Mouse (Mus musculus) heart, embryonic 10.5 days (tissue): Measurements from ENCODE around the gene Myo6. TPM values are rescaled to one million over a fixed set of nuclear protein-coding genes. Genes with fewer than 3 reads are reported as not detected.
A peak's percentile ranks its signal among the peaks of the same experiment; 100 is the strongest.

Experiments used
- DNase-seq: peaks from one replicate; pipeline ENCODE4 v3.0.0-alpha.2; 2017; ENCODE audit warnings: low spot score
- H3K27ac ChIP-seq: fragments of 300-500 bp; sonication (generic); 2 replicates; pipeline ENCODE4 v1.5.1; 2016; ENCODE audit warnings: mild to moderate bottlenecking
- H3K27me3 ChIP-seq: fragments of 300-500 bp; sonication (generic); 2 replicates; pipeline ENCODE4 v1.6.1; 2016; ENCODE audit warnings: mild to moderate bottlenecking; ENCODE audit not compliant: poor library complexity, insufficient read depth, severe bottlenecking
- H3K36me3 ChIP-seq: fragments of 300-500 bp; sonication (generic); 2 replicates; pipeline ENCODE4 v1.6.1; 2016; ENCODE audit warnings: mild to moderate bottlenecking, moderate library complexity
- H3K4me1 ChIP-seq: fragments of 300-500 bp; sonication (generic); 2 replicates; pipeline ENCODE4 v1.6.1; 2016; ENCODE audit warnings: mild to moderate bottlenecking
- H3K4me3 ChIP-seq: fragments of 300-500 bp; sonication (generic); 2 replicates; pipeline ENCODE4 v1.5.1; 2016; ENCODE audit warnings: mild to moderate bottlenecking, moderate library complexity
- H3K9me3 ChIP-seq: fragments of 300-500 bp; sonication (generic); 2 replicates; pipeline ENCODE4 v1.6.1; 2016; ENCODE audit warnings: mild to moderate bottlenecking, moderate library complexity
- WGBS: fragments of 180-500 bp; shearing (Covaris S2); methylation state at CpG from one replicate; pipeline ENCODE4 v1.1.7; 2016; 5-methylcytosine and 5-hydroxymethylcytosine counted together
- polyA plus RNA-seq: library from polyadenylated mRNA; unstranded; fragments of >200 nt; fragmentation: Nextera tagmentation; extraction: Ambion mirVana; gene quantifications from 2 replicates; pipeline ENCODE4 v1.2.1, GENCODE M21; 2016

Gene Myo6
- 9.8 and 15.1 TPM in 2 replicates for polyA plus RNA-seq

DNA sequence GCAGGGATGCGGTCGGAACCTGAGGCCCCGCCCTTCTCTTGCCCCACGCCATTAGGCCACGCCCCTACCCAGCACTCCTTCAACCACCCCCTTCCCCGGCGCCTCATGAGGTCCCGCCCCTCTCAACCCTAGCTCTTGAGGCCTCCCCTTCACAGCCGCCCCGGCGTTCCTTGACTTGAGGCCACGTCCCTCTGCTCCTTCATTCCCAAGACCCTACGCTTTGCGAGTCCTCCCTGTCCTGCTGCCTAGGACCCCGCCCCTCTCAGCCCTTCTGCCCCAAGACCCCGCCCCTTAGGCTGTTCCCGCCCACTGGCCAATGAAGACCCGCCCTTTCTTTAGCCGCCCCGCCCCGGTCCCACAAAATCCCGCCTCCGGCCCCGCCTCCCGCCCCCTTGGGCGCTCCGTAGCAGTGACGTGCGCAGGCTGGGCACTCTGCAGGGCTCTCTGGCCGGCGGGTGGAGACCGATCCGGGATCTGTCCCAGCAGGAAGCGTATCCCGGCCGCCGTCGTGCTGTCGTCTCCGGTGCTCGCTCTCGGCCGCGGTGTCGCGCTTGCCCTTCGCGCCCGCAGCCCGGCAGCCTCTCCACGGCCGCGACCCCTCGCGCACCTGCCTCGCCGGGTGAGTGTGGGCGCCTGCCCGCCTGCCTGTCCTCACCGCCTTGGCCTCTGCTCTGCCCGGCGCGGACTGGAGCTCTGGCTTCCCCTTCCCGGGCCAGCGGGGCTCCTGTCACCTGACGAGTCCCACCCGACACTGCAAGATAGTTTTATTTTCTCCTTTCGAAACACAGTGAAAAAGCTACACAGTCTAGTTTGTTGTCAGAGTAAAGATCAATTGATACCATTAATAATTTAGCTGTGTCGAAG, at the start of gene Myo6:
TSS of gene Myo6 (plus strand) at position 421 of the 864 bp plus-strand sequence.
- no peaks in the 10 kb centered on the region for H3K36me3 ChIP-seq
- H3K9me3 ChIP-seq = no peaks in the 10 kb centered on the region
- WGBS = under 1% methylated on average over 69 of the region's 69 CpGs
- H3K27me3 ChIP-seq = no peaks in the 10 kb centered on the region
- DNase-seq = peak; percentile 99
- H3K27ac ChIP-seq = peak within 1 kb of the TSS; percentile 95
- peaks cover 9% of the 10 kb centered on the region; the same call in 1 of the 2 replicates for H3K4me1 ChIP-seq
- H3K4me3 ChIP-seq = peak within 1 kb of the TSS; percentile 88

DNA sequence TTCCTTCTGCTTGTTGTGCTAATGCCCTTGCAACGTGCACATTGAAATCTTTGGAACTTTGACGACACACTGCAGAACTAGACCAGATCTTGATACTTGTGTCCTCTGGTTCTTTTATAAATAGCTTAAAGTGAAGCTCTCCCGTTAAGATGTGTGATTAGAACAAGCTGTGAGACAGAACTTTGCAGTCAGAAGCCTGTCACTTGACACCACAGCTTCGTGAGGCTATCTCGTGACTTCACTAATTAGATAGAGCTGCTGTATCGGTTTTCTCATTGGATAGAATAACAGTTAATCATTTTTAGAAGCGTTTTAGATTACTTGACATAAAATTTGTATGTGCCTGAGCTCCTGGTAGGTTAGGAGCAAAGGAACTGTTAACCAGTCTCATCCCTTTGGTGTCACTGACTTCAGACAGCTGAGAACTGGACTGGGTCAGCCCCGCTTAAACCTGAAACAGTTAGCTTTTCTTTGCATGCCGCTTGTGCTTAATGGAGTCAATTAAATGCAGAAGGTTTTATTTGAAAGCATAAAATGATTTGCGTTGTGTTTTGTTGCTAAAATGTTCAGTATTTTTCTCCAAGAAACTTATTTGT, 18.7 kb upstream of the Myo6 start:
- WGBS = 48% methylated on average over 10 of the region's 10 CpGs
- no peak for DNase-seq
- Histone ChIP-seq H3K27ac (0 out of 2 replicates have a peak overlapping the region, but pooled peaks have one; percentile 22), H3K27me3 (no peaks in the 10 kb centered on the region), H3K4me3 (no peak overlapping the region), H3K36me3 (peaks cover 44% of the 10 kb centered on the region), H3K9me3 (no peaks in the 10 kb centered on the region), H3K4me1 (peaks cover 6% of the 10 kb centered on the region; the same call in 1 of the 2 replicates)

DNA sequence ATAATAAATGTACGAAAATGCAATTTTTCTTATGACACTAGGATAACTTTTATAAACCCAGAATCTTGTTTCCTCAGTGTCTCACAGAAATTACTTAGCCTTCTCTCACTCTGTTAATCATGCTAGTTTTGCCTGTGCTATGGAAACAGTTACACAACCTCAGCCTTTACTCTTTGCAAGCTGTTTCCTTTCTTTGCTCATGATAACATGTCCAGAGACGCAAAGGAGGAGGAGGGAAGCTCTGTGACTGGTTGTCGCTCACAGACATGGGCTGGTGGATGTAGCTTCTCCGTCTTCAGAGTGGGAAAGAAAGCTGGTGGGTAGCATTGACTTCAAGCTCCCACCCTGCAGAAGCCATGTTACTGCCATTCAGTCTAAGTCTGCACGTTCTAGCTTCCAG, 15.2 kb upstream of the Myo6 start:
- Histone ChIP-seq H3K9me3 (no peaks in the 10 kb centered on the region), H3K27ac (no peak overlapping the region), H3K4me3 (no peak overlapping the region), H3K27me3 (no peaks in the 10 kb centered on the region), H3K36me3 (peaks cover 33% of the 10 kb centered on the region; the same call in 1 of the 2 replicates), H3K4me1 (peaks cover 6% of the 10 kb centered on the region; the same call in 1 of the 2 replicates)
- no peak for DNase-seq
- WGBS = 66% methylated on average over 5 of the region's 5 CpGs

DNA sequence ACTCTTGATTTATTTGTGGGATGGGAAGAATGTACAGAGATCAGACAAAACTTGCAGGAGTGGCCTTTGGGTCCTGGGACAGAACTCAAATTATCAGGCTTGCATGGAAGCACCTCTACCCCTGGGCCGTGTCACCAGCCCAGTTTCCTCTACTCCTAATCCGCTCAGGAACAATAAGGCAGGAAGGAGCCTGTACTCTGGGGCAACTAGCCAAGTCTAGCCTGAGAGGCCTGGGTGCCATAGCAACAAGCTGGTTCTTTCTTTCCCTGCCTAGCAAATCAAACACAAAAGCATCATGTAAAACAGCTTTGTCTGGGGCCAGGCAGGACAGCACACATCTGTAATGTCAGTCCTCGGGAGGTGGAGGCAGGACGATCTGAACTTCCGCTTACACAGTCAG, 9.6 kb upstream of the Myo6 start:
- H3K36me3 ChIP-seq = peaks cover 29% of the 10 kb centered on the region; the same call in 1 of the 2 replicates
- no peaks in the 10 kb centered on the region for H3K4me1 ChIP-seq
- H3K27me3 ChIP-seq = no peaks in the 10 kb centered on the region
- H3K4me3 ChIP-seq = no peak overlapping the region
- WGBS = 75% methylated on average over 5 of the region's 5 CpGs
- H3K27ac ChIP-seq = no peak overlapping the region
- no peak for DNase-seq
- H3K9me3 ChIP-seq = no peaks in the 10 kb centered on the region

DNA sequence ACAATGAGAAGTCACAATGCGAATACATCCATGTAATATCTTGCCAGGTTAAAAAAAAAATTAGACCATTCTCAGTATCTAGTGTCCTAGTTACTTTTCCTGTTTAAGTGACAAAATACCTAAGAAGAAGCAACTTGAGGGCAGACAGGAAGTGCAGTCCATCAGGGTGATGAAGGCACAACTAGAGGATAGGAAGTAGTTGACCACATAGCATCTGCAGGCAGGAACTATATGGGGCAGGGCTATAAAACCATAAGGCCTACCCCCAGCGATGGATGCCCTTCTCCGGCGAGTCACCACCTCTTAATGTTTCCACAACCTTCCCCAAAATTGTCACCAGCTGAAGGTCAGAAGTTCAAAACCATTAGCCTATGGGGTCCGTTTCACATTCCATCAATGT, 8.1 kb upstream of the Myo6 start:
- Histone ChIP-seq H3K4me1 (no peaks in the 10 kb centered on the region), H3K27me3 (no peaks in the 10 kb centered on the region), H3K27ac (no peak overlapping the region), H3K9me3 (no peaks in the 10 kb centered on the region), H3K4me3 (no peak overlapping the region), H3K36me3 (peaks cover 24% of the 10 kb centered on the region; the same call in 1 of the 2 replicates)
- DNase-seq = no peak
- WGBS = 74% methylated on average over 5 of the region's 5 CpGs

DNA sequence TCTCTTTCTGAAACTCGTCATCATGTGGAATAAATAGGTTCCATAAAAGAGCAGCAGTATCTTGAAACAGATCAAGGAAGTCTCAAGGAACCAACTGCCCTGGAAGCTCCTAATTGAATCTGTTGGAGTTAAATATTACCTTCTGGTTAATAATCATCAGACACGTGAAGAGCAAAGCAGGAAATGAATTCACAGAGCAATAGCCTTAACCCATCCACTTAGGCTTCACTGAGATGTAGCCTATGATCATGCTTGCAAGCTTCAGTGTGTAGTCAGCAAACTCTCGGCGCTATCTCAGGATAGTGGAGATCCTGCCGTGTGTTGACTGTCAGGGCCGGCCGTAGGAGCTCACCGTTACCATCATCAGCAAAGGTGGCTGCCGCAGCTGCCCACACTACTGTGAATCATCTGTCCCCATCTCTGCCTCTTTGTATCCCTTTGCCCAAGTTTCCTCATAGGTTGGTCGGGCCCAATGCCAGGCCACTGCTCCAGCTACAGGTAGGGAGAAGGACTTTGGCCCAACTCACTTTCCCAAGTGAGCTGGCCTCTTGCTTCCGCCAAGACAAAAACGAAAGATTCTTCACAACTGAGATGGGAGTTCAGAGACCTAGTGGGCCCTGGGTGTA, 6.9 kb upstream of the Myo6 start:
- Histone ChIP-seq H3K27ac (no peak overlapping the region), H3K27me3 (no peaks in the 10 kb centered on the region), H3K36me3 (peaks cover 15% of the 10 kb centered on the region; the same call in 1 of the 2 replicates), H3K4me3 (no peak overlapping the region), H3K4me1 (no peaks in the 10 kb centered on the region), H3K9me3 (no peaks in the 10 kb centered on the region)
- 86% methylated on average over 12 of the region's 12 CpGs for WGBS
- no peak for DNase-seq

DNA sequence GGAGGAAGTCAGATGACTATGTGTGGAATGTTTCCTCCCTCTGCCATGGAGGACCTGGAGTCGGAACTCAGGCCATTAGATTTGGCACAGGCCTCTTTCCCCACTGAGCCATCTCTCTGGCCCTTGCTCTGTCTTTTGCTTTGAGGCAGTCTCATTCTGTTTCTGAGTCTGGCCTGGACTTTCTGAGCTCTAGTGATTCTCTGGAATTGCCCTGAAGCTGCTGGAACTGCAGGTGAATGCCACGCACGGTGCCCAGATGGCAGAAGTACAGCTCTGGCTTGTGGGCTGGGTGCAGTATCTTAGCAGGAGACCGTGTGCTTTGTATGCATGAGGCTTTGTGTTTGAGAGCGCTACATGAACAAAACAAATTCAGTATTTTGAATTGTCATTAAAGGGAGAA, 5.9 kb upstream of the Myo6 start:
- peaks cover 9% of the 10 kb centered on the region; the same call in 1 of the 2 replicates for H3K36me3 ChIP-seq
- H3K4me1 ChIP-seq = no peaks in the 10 kb centered on the region; the same call in 1 of the 2 replicates
- H3K27me3 ChIP-seq = no peaks in the 10 kb centered on the region
- no peak for DNase-seq
- H3K9me3 ChIP-seq = no peaks in the 10 kb centered on the region
- H3K4me3 ChIP-seq = no peak overlapping the region
- H3K27ac ChIP-seq = no peak overlapping the region
- WGBS = 90% methylated on average over 5 of the region's 5 CpGs

DNA sequence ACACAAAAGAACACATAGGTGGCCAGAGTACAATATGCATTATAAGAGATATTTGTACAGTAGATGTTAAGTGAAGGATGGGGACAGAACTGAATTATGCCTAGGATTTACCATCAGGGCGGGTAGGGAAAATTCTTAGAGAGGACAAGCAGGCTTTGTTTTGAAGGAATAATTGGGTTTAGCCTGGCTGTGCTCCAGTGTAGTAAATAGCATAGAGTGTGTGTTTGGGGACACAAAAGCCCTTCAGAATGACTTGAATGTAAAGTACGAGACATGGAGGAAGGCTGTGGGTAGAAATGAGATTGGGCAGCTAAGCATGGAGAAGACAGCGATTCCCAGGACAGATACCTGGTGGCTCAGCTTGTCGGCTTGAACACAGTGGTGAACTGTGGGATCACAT, 3.4 kb upstream of the Myo6 start:
- H3K36me3 ChIP-seq = no peaks in the 10 kb centered on the region
- no peak for DNase-seq
- no peaks in the 10 kb centered on the region for H3K9me3 ChIP-seq
- no peak overlapping the region for H3K27ac ChIP-seq
- peaks cover 9% of the 10 kb centered on the region; the same call in 1 of the 2 replicates for H3K4me1 ChIP-seq
- H3K27me3 ChIP-seq = no peaks in the 10 kb centered on the region
- H3K4me3 ChIP-seq = no peak overlapping the region
- 84% methylated on average over 4 of the region's 4 CpGs for whole genome bisulfite sequencing

DNA sequence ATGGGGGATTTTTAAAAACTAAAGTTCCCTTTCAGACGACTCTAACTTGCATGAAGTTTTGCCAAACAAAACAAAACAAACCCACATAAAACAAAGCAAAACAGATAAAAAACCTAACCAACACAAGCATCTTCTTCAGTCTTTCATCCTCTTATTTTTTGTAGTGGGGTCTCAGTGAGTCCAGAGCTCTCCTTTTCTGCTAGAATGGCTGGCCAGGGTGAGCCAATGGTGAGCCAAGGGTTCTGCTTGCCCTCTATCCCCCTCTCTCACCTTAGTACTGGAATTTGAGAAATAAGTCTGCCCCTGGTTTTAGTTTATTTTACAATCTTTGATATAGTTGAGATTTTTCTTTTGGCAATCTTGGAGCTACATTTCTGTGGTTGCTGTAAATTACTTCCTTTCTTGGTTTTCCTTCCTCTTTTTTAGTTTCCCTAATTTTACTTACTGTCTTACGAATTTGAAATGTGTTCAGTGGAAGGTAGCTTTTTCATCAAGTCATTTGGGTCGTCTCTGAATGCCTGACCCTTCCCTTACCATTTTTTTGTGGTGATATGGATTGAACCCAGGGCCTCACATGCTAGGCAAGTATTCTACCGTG, 1.6 kb upstream of the Myo6 start:
- Histone ChIP-seq H3K9me3 (no peaks in the 10 kb centered on the region), H3K27ac (no peak overlapping the region), H3K4me1 (peaks cover 9% of the 10 kb centered on the region; the same call in 1 of the 2 replicates), H3K36me3 (no peaks in the 10 kb centered on the region), H3K4me3 (no peak overlapping the region), H3K27me3 (no peaks in the 10 kb centered on the region)
- DNase-seq = no peak
- 77% methylated on average over 4 of the region's 4 CpGs for WGBS

DNA sequence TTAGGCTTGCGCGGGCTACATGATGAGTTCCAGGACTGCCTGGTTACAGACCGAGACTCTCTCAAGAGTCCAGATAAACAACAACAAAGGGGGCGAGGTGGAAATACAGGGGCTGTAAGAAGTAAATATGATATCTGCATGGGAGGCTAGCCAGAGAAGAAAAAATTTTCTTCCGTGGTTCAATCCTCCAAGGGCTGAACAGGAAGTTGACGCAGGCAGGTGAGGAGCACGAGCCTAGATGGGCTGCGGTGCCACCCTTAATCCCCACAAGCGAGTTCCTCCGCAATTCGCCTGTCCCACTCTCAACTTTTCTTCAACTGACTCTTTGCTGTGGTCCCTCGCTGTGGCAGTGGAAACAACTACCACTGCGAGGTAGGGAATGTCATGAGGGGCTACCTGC, 640 bp upstream of the Myo6 start:
- 2% methylated on average over 13 of the region's 13 CpGs for WGBS
- Histone ChIP-seq H3K27me3 (no peaks in the 10 kb centered on the region), H3K4me1 (peaks cover 9% of the 10 kb centered on the region; the same call in 1 of the 2 replicates), H3K27ac (peak overlapping the region; percentile 95), H3K4me3 (peak overlapping the region; percentile 88), H3K36me3 (no peaks in the 10 kb centered on the region), H3K9me3 (no peaks in the 10 kb centered on the region)
- no peak for DNase-seq

DNA sequence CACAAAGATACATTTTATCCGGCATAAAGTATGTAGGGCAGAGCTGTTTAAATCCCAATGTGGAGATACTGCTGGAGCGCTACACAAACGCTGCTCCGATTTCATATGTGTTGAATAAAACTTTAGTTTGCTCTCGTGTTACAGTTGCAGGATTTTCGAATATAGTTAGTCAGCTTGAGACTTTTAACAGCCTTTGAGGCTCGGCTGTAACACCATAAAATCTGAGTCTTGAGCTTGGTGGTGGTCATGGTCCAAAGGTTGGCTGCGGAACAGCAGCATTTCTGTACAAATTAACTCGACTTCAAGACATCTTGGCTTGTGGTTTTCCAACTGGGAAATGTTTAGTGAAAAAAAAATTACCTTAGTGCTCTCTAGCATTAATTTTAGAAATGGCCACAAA, 859 bp downstream of the Myo6 start:
- WGBS = 51% methylated on average over 9 of the region's 9 CpGs
- no peak for DNase-seq
- H3K36me3 ChIP-seq = no peaks in the 10 kb centered on the region
- peak overlapping the region; percentile 95 for H3K27ac ChIP-seq
- H3K9me3 ChIP-seq = no peaks in the 10 kb centered on the region
- no peaks in the 10 kb centered on the region for H3K27me3 ChIP-seq
- peak overlapping the region; percentile 88 for H3K4me3 ChIP-seq
- H3K4me1 ChIP-seq = peaks cover 9% of the 10 kb centered on the region; the same call in 1 of the 2 replicates

DNA sequence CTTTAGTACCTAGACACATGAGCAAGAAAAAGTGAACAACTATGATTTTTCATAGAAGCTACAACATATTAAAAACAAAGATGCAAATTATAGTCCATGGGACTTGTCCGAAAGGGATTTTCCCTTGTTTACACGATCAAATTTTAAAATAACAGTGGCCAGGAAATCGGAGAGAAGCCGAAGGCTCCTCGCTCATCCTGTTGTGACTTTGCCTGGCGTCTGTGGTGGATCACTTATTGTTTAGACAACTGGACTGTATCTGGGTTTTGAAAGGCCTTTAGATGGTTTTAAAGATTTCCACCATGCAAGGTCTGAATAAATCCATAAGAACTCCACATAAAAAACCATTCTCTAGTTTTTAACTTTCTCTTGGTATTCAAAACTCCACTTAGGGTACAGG, 1.6 kb downstream of the Myo6 start:
- Histone ChIP-seq H3K27ac (no peak overlapping the region), H3K36me3 (no peaks in the 10 kb centered on the region), H3K27me3 (no peaks in the 10 kb centered on the region), H3K9me3 (no peaks in the 10 kb centered on the region), H3K4me1 (peaks cover 9% of the 10 kb centered on the region; the same call in 1 of the 2 replicates), H3K4me3 (peak overlapping the region; percentile 88)
- 68% methylated on average over 6 of the region's 6 CpGs for WGBS
- no peak for DNase-seq
